Mouse (Mus musculus) MEL (cell line): ENCODE measurements at regions not wholly inside any gene's neighbourhood (a gene's known extent, or its start where the extent isn't known, plus 50 kb on each side); places are given as distances from the start of the nearest gene placed in this dataset.

Experiments used
- DNase-seq: peaks from one replicate; pipeline ENCODE4 v3.0.0; 2011; ENCODE audit warnings: low read depth, low spot score
- H3K27ac ChIP-seq: 2 replicates; pipeline ENCODE4 v1.5.1; 2012; ENCODE audit warnings: low read depth, mild to moderate bottlenecking, control low read depth, low read length, moderate library complexity; ENCODE audit not compliant: control insufficient read depth
- H3K27me3 ChIP-seq, 2 experiments: fragments of 150-350 bp in 1 of 2; sonication (generic) in 1 of 2; 2 replicates each; pipeline ENCODE4 v1.6.1; 2012; ENCODE audit warnings: low read length in 2 of 2, mild to moderate bottlenecking in 2 of 2, improper control_type of control experiment in 1 of 2, moderate library complexity in 1 of 2; ENCODE audit not compliant: insufficient read depth in 2 of 2, control insufficient read depth in 1 of 2
- H3K36me3 ChIP-seq, 2 experiments: 2 replicates each; pipeline ENCODE4 v1.6.1; 2012 to 2014; ENCODE audit warnings: low read length in 2 of 2, improper control_type of control experiment in 1 of 2, inconsistent platforms in 1 of 2, mild to moderate bottlenecking in 1 of 2; ENCODE audit not compliant: insufficient read depth in 2 of 2, control insufficient read depth in 1 of 2
- H3K4me1 ChIP-seq, 2 experiments: fragments of 150-350 bp in 1 of 2; sonication (generic) in 1 of 2; 2 replicates each; pipeline ENCODE4 v1.6.1; 2012; ENCODE audit warnings: low read length in 2 of 2, improper control_type of control experiment in 1 of 2, mild to moderate bottlenecking in 1 of 2; ENCODE audit not compliant: insufficient read depth in 2 of 2, control insufficient read depth in 1 of 2
- H3K4me3 ChIP-seq, 2 experiments: fragments of 150-350 bp in 1 of 2; sonication (generic) in 1 of 2; 2 replicates each; pipeline ENCODE4 v1.5.1; 2012; ENCODE audit warnings: low read depth in 2 of 2, low read length in 2 of 2, mild to moderate bottlenecking in 2 of 2, moderate library complexity in 2 of 2, control low read depth in 1 of 2, improper control_type of control experiment in 1 of 2; ENCODE audit not compliant: control insufficient read depth in 1 of 2, insufficient read depth in 1 of 2
- H3K79me2 ChIP-seq: 2 replicates; pipeline ENCODE4 v1.6.1; 2012; ENCODE audit warnings: mild to moderate bottlenecking, low read length, moderate library complexity; ENCODE audit not compliant: control insufficient read depth, poor library complexity, insufficient read depth
- H3K9ac ChIP-seq: 2 replicates; pipeline ENCODE4 v1.6.1; 2012; ENCODE audit warnings: low read depth, mild to moderate bottlenecking, control low read depth, low read length, moderate library complexity; ENCODE audit not compliant: control insufficient read depth, poor library complexity, severe bottlenecking
- H3K9me3 ChIP-seq: fragments of 150-350 bp; sonication (generic); replicated peaks from 2 replicates; pipeline ENCODE4 v1.6.1; 2012; ENCODE audit warnings: mild to moderate bottlenecking, low read length, improper control_type of control experiment, moderate library complexity; ENCODE audit not compliant: insufficient read depth
- BHLHE40 ChIP-seq: IDR thresholded peaks from 2 replicates; pipeline ENCODE4 v1.6.1; 2012; ENCODE audit warnings: low read depth, mild to moderate bottlenecking, inconsistent platforms, low read length, improper control_type of control experiment, borderline replicate concordance
- CHD1 ChIP-seq: IDR thresholded peaks from 2 replicates; pipeline ENCODE4 v1.6.1; 2012; ENCODE audit warnings: low read depth, mild to moderate bottlenecking, inconsistent platforms, low read length, improper control_type of control experiment
- CHD2 ChIP-seq: IDR thresholded peaks from 2 replicates; pipeline ENCODE4 v1.6.1; 2011; ENCODE audit warnings: low read length, improper control_type of control experiment
- ELF1 ChIP-seq: IDR thresholded peaks from 2 replicates; pipeline ENCODE4 v1.6.1; 2014; ENCODE audit warnings: low read depth, mild to moderate bottlenecking, inconsistent platforms, low read length, improper control_type of control experiment, moderate library complexity
- EP300 ChIP-seq, 2 experiments: IDR thresholded peaks; 2 replicates each; pipeline ENCODE4 v1.6.1; 2011; ENCODE audit warnings: improper control_type of control experiment in 2 of 2, low read length in 2 of 2, low read depth in 1 of 2, mild to moderate bottlenecking in 1 of 2
- ETS1 ChIP-seq: IDR thresholded peaks from 2 replicates; pipeline ENCODE4 v1.6.1; 2012; ENCODE audit warnings: low read depth, mild to moderate bottlenecking, inconsistent platforms, low read length, improper control_type of control experiment, moderate library complexity
- GABPA ChIP-seq: IDR thresholded peaks from 2 replicates; pipeline ENCODE4 v1.6.1; 2012; ENCODE audit warnings: low read depth, mild to moderate bottlenecking, inconsistent platforms, low read length, improper control_type of control experiment, moderate library complexity
- GATA1 ChIP-seq: IDR thresholded peaks from 2 replicates; pipeline ENCODE4 v1.6.1; 2011; ENCODE audit warnings: low read depth, low read length, improper control_type of control experiment
- KAT2A ChIP-seq: conservative IDR thresholded peaks from 2 replicates; pipeline ENCODE4 v1.6.1; 2012; ENCODE audit warnings: low read depth, low read length, improper control_type of control experiment, inconsistent platforms
- MAFK ChIP-seq: IDR thresholded peaks from 2 replicates; pipeline ENCODE4 v1.6.1; 2011; ENCODE audit warnings: low read depth, mild to moderate bottlenecking, low read length, improper control_type of control experiment, borderline replicate concordance
- MAX ChIP-seq: IDR thresholded peaks from 2 replicates; pipeline ENCODE4 v1.6.1; 2011; ENCODE audit warnings: low read length, improper control_type of control experiment
- MXI1 ChIP-seq: IDR thresholded peaks from 2 replicates; pipeline ENCODE4 v1.6.1; 2011; ENCODE audit warnings: mild to moderate bottlenecking, low read depth, low read length, improper control_type of control experiment
- MYC ChIP-seq: IDR thresholded peaks from 2 replicates; pipeline ENCODE4 v1.6.1; 2011; ENCODE audit warnings: low read depth, mild to moderate bottlenecking, low read length, improper control_type of control experiment, moderate library complexity
- POLR2AphosphoS5 ChIP-seq: IDR thresholded peaks from 2 replicates; pipeline ENCODE4 v1.6.1; 2012; ENCODE audit warnings: low read depth, borderline replicate concordance, mild to moderate bottlenecking, inconsistent platforms, low read length, moderate library complexity, mixed read lengths
- RAD21 ChIP-seq: IDR thresholded peaks from 2 replicates; pipeline ENCODE4 v1.6.1; 2011; ENCODE audit warnings: mild to moderate bottlenecking, low read depth, low read length, improper control_type of control experiment
- SIN3A ChIP-seq: IDR thresholded peaks from 2 replicates; pipeline ENCODE4 v1.6.1; 2012; ENCODE audit warnings: low read length, improper control_type of control experiment, inconsistent platforms
- SMC3 ChIP-seq: IDR thresholded peaks from 2 replicates; pipeline ENCODE4 v1.6.1; 2011; ENCODE audit warnings: low read depth, low read length, improper control_type of control experiment
- TAL1 ChIP-seq: IDR thresholded peaks from 2 replicates; pipeline ENCODE4 v1.6.1; 2012; ENCODE audit warnings: mild to moderate bottlenecking, inconsistent platforms, low read length, moderate library complexity, mixed read lengths
- TBP ChIP-seq: IDR thresholded peaks from 2 replicates; pipeline ENCODE4 v1.8.0; 2011; ENCODE audit warnings: low read depth, low read length, improper control_type of control experiment
- USF2 ChIP-seq, 2 experiments: IDR thresholded peaks; 2 replicates each; pipeline ENCODE4 v1.6.1; 2011 to 2012; ENCODE audit warnings: improper control_type of control experiment in 2 of 2, low read length in 2 of 2, borderline replicate concordance in 1 of 2, inconsistent platforms in 1 of 2, low read depth in 1 of 2, mild to moderate bottlenecking in 1 of 2; ENCODE audit not compliant: insufficient read depth in 1 of 2
- ZKSCAN1 ChIP-seq: IDR thresholded peaks from 2 replicates; pipeline ENCODE4 v1.6.1; 2012; ENCODE audit warnings: low read depth, mild to moderate bottlenecking, inconsistent platforms, low read length, improper control_type of control experiment, moderate library complexity
- ZMIZ1 ChIP-seq: IDR thresholded peaks from 2 replicates; pipeline ENCODE4 v1.6.1; 2012; ENCODE audit warnings: low read depth, mild to moderate bottlenecking, inconsistent platforms, low read length, improper control_type of control experiment, moderate library complexity
- ZNF384 ChIP-seq: IDR thresholded peaks from 2 replicates; pipeline ENCODE4 v1.6.1; 2012; ENCODE audit warnings: low read depth, mild to moderate bottlenecking, inconsistent platforms, low read length, improper control_type of control experiment

- Histone ChIP-seq H3K4me1 (no peaks in the 10 kb centered on the region), H3K27me3 (no peaks in the 10 kb centered on the region), H3K9ac (no peak overlapping the region)
- TF ChIP-seq TBP (no peak), GATA1 (no peak), KAT2A (no peak), ELF1 (no peak), MXI1 (no peak), ZNF384 (no peak), RAD21 (no peak), EP300 (IDR thresholded peaks at IDR 0.05; ENCODE audit: low read depth in 1 of 2, low read length in 2 of 2) (no peak), MAFK (no peak), MYC (no peak), ZMIZ1 (no peak), TAL1 (no peak)
- TF ChIP-seq, all 39 proteins: peak for 0
- Histone ChIP-seq H3K4me3 (no peak overlapping the region), H3K79me2 (no peaks in the 10 kb centered on the region), H3K36me3 (no peaks in the 10 kb centered on the region), H3K9me3 (no peaks in the 10 kb centered on the region), H3K27ac (no peak overlapping the region)
- no peak for DNase-seq
Measured at GRCm38 (mm10) chr1:83959756-83960155, 404.2 kb downstream of the Pid1 start.

- H3K9me3 ChIP-seq: no peaks in the 10 kb centered on the region
- DNase-seq: no peak
- no peaks in the 10 kb centered on the region for H3K4me1 ChIP-seq
- H3K9ac ChIP-seq: no peak overlapping the region
- H3K27ac ChIP-seq: no peak overlapping the region
- H3K27me3 ChIP-seq: no peaks in the 10 kb centered on the region
- H3K4me3 ChIP-seq: no peak overlapping the region
- TF ChIP-seq USF2 (IDR thresholded peaks at IDR 0.05; ENCODE audit: borderline replicate concordance in 1 of 2, insufficient read depth in 1 of 2, low read depth in 1 of 2, low read length in 2 of 2) (no peak), ETS1 (no peak), EP300 (IDR thresholded peaks at IDR 0.05; ENCODE audit: low read depth in 1 of 2, low read length in 2 of 2) (no peak), GABPA (no peak), ZKSCAN1 (no peak), ZMIZ1 (no peak), BHLHE40 (no peak), TBP (no peak), MXI1 (no peak), CHD2 (no peak), SMC3 (no peak), RAD21 (no peak), MAX (no peak), SIN3A (no peak), TAL1 (no peak), POLR2AphosphoS5 (no peak), CHD1 (no peak)
- TF ChIP-seq, all 39 proteins: peak for 0
- no peaks in the 10 kb centered on the region for H3K79me2 ChIP-seq
- no peaks in the 10 kb centered on the region for H3K36me3 ChIP-seq
Measured at GRCm38 (mm10) chr1:83922900-83923299, 441.1 kb downstream of the Pid1 start.
